8 mouse cellular contexts compared by ENCODE assay signal in genomic region chr2:128428154-128428553, GRCm38 (mm10).
DNase-seq lines count a peak whose midpoint lies in the region; ATAC-seq and TF ChIP-seq lines count a peak whose summit lies in the region.

No protein-coding gene starts in this region.

- no peak overlapping the region for H3K4me2 ChIP-seq in forebrain, embryonic 13.5 days
- H3K4me2 ChIP-seq in forebrain, embryonic 11.5 days (ENCODE audit: low read depth, low read length, severe bottlenecking) = no peak overlapping the region
- H3K4me2 ChIP-seq in hindbrain, postnatal 0 days (ENCODE audit: low read depth, low read length) = no peak overlapping the region

- H3K27ac ChIP-seq in forebrain, embryonic 13.5 days = no peak overlapping the region
- H3K27ac ChIP-seq in forebrain, embryonic 11.5 days (ENCODE audit: low read depth, low read length) = no peak overlapping the region
- peak overlapping the region; percentile 83 for H3K27ac ChIP-seq in bone marrow macrophage, adult 2 months (ENCODE audit: insufficient read depth, low read depth, low read length)
- no peak overlapping the region for H3K27ac ChIP-seq in hindbrain, postnatal 0 days

- TF ChIP-seq CTCF in bone marrow macrophage, adult 2 months (IDR thresholded peaks at IDR 0.05; ENCODE audit: low read depth, low read length) = no peak
- TF ChIP-seq CTCF in hindbrain, postnatal 0 days (IDR thresholded peaks at IDR 0.05; ENCODE audit: low read depth) = no peak

- H3K9me3 ChIP-seq in forebrain, embryonic 13.5 days (replicated peaks) = no peaks in the 10 kb centered on the region
- H3K9me3 ChIP-seq in forebrain, embryonic 11.5 days (ENCODE audit: control insufficient read depth, low read length) = no peaks in the 10 kb centered on the region
- H3K9me3 ChIP-seq in hindbrain, postnatal 0 days (ENCODE audit: low read length) = no peaks in the 10 kb centered on the region

- H3K4me3 ChIP-seq in forebrain, embryonic 13.5 days = no peak overlapping the region
- no peak overlapping the region for H3K4me3 ChIP-seq in forebrain, embryonic 11.5 days (ENCODE audit: low read depth, low read length)
- peak overlapping the region; percentile 57 for H3K4me3 ChIP-seq in bone marrow macrophage, adult 2 months (ENCODE audit: insufficient read depth, low read length)
- H3K4me3 ChIP-seq in hindbrain, postnatal 0 days (ENCODE audit: low read length) = no peak overlapping the region

- ATAC-seq in forebrain, embryonic 13.5 days = no peak
- ATAC-seq in forebrain, embryonic 11.5 days (replicated peaks; ENCODE audit: low FRiP score) = no peak
- ATAC-seq in hindbrain, postnatal 0 days = no peak

- WGBS in forebrain, embryonic 13.5 days = 9% methylated on average over 7 of the region's 7 CpGs
- WGBS in forebrain, embryonic 11.5 days = 10% methylated on average over 7 of the region's 7 CpGs
- 17% methylated on average over 7 of the region's 7 CpGs for WGBS in hindbrain, postnatal 0 days

- peak overlapping the region; percentile 8; the same call in 1 of the 2 replicates for H3K9ac ChIP-seq in forebrain, embryonic 13.5 days
- no peak overlapping the region for H3K9ac ChIP-seq in forebrain, embryonic 11.5 days (ENCODE audit: low read length)
- 0 out of 2 replicates have a peak overlapping the region, but pooled peaks have one; percentile 17 for H3K9ac ChIP-seq in hindbrain, postnatal 0 days (replicated peaks; ENCODE audit: low read length)

- no peaks in the 10 kb centered on the region for H3K36me3 ChIP-seq in forebrain, embryonic 13.5 days (ENCODE audit: poor library complexity, severe bottlenecking)
- no peaks in the 10 kb centered on the region for H3K36me3 ChIP-seq in forebrain, embryonic 11.5 days (ENCODE audit: control insufficient read depth, insufficient read depth, low read length)
- H3K36me3 ChIP-seq in hindbrain, postnatal 0 days (ENCODE audit: insufficient read depth, low read length) = no peaks in the 10 kb centered on the region

- H3K27me3 ChIP-seq in forebrain, embryonic 13.5 days = no peaks in the 10 kb centered on the region
- H3K27me3 ChIP-seq in forebrain, embryonic 11.5 days (ENCODE audit: control insufficient read depth, insufficient read depth, low read length) = no peaks in the 10 kb centered on the region
- no peaks in the 10 kb centered on the region for H3K27me3 ChIP-seq in hindbrain, postnatal 0 days (ENCODE audit: insufficient read depth, low read length)

- 0 out of 2 replicates have a peak, but pooled peaks cover 7% of the 10 kb centered on the region for H3K4me1 ChIP-seq in forebrain, embryonic 13.5 days
- peaks cover 4% of the 10 kb centered on the region; the same call in 1 of the 2 replicates for H3K4me1 ChIP-seq in forebrain, embryonic 11.5 days (replicated peaks; ENCODE audit: control insufficient read depth, insufficient read depth, low read length)
- peaks cover 19% of the 10 kb centered on the region for H3K4me1 ChIP-seq in bone marrow macrophage, adult 2 months (ENCODE audit: control insufficient read depth, insufficient read depth, low read length)
- no peaks in the 10 kb centered on the region for H3K4me1 ChIP-seq in hindbrain, postnatal 0 days (ENCODE audit: insufficient read depth, low read length)

- DNase-seq in forebrain, embryonic 11.5 days (ENCODE audit: low spot score) = no peak
- peak; percentile 83 for DNase-seq in 416B (ENCODE audit: low read depth)
- no peak for DNase-seq in hindbrain, postnatal 0 days (ENCODE audit: low spot score)
- DNase-seq in naive thymus-derived CD4-positive, alpha-beta T cell, adult 2 months (ENCODE audit: low read depth) = peak; percentile 45
- DNase-seq in spleen, postnatal 14 days (ENCODE audit: low spot score in 2 of 2) = no peak
- DNase-seq in gastrocnemius, postnatal 4 days (ENCODE audit: low spot score in 2 of 2) = no peak

- no peak for TF ChIP-seq POLR2A in bone marrow macrophage, adult 2 months (IDR thresholded peaks at IDR 0.05; ENCODE audit: borderline replicate concordance, low read depth, low read length)

Comparison
In these comparisons a context has a peak if more than half of its experiments do, and no peak if none do; other contexts are left out.
1. DNase-seq: peak in 416B (single experiment) and naive thymus-derived CD4-positive, alpha-beta T cell, adult 2 months (single experiment); none in forebrain, embryonic 11.5 days (single experiment), hindbrain, postnatal 0 days (single experiment), spleen, postnatal 14 days (0 of 2) and gastrocnemius, postnatal 4 days (0 of 2).